Mouse (Mus musculus) midbrain, embryonic 11.5 days (tissue): ENCODE measurements around the gene Pik3ap1. TPM values are rescaled to one million over a fixed set of nuclear protein-coding genes. Genes with fewer than 3 reads are reported as not detected.

Experiments
- ATAC-seq: fragments of 200-750 bp; cut with Nextera tagmentation; 2 replicates; pipeline ENCODE4 v1.8.0; 2017; ENCODE audit warnings: moderate TSS enrichment, moderate library complexity; ENCODE audit not compliant: low FRiP score
- DNase-seq: peaks from one replicate; pipeline ENCODE4 v3.0.0; 2015; ENCODE audit warnings: low spot score; ENCODE audit errors: missing footprints
- H3K27ac ChIP-seq: fragments of 300-500 bp; sonication (generic); 2 replicates; pipeline ENCODE4 v1.5.1; 2014; ENCODE audit warnings: low read depth, low read length
- H3K27me3 ChIP-seq: fragments of 300-500 bp; sonication (generic); 2 replicates; pipeline ENCODE4 v1.6.1; 2014; ENCODE audit warnings: mild to moderate bottlenecking, low read length, moderate library complexity, mixed read lengths; ENCODE audit not compliant: control insufficient read depth, insufficient read depth
- H3K36me3 ChIP-seq: fragments of 300-500 bp; sonication (generic); 2 replicates; pipeline ENCODE4 v1.6.1; 2014; ENCODE audit warnings: mild to moderate bottlenecking, low read length, moderate library complexity, mixed read lengths; ENCODE audit not compliant: control insufficient read depth, insufficient read depth
- H3K4me1 ChIP-seq: fragments of 300-500 bp; sonication (generic); 2 replicates; pipeline ENCODE4 v1.6.1; 2014; ENCODE audit warnings: low read length; ENCODE audit not compliant: control insufficient read depth, insufficient read depth
- H3K4me2 ChIP-seq: fragments of 300-500 bp; sonication (generic); 2 replicates; pipeline ENCODE4 v1.6.1; 2014; ENCODE audit warnings: mild to moderate bottlenecking, moderate library complexity
- H3K4me3 ChIP-seq: fragments of 300-500 bp; sonication (generic); 2 replicates; pipeline ENCODE4 v1.5.1; 2014; ENCODE audit warnings: low read depth, low read length
- H3K9ac ChIP-seq: fragments of 300-500 bp; sonication (generic); 2 replicates; pipeline ENCODE4 v1.6.1; 2014; ENCODE audit warnings: low read length
- H3K9me3 ChIP-seq: fragments of 300-500 bp; sonication (generic); 2 replicates; pipeline ENCODE4 v1.6.1; 2016; ENCODE audit warnings: low read length; ENCODE audit not compliant: control insufficient read depth
- WGBS: fragments of 180-500 bp; shearing (Covaris S2); extraction: QIAGEN DNeasy Blood & Tissue Kit; methylation state at CpG from one replicate; pipeline ENCODE4 v1.1.7; 2014; 5-methylcytosine and 5-hydroxymethylcytosine counted together
- polyA plus RNA-seq: library from polyadenylated mRNA; unstranded; fragments of >200 nt; fragmentation: Nextera tagmentation; extraction: Ambion mirVana; gene quantifications from 2 replicates; pipeline ENCODE4 v1.2.1, GENCODE M21; 2014

The Pik3ap1 gene
- polyA plus RNA-seq, 1 experiment from 2014 or later: 3.4 TPM

DNA sequence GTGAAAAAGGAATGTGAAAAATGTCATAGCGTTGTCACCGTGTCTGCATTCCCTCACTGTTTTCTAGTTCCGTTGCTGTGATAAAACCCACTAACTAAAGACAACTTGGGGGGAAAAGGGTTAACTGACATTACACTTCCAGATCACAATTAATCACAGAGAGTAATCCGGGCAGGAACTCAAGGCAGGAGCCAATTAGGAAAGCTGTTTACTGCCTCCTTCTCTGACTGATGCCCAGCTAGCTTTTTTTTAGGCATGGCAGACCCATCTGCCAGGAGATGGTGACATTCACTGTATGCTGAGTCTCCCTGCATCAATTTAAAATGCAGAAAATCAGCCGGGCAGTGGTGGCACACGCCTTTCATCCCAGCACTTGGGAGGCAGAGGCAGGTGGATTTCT, 4.4 kb upstream of the Pik3ap1 start:
- Histone ChIP-seq H3K27me3 (no peaks in the 10 kb centered on the region; the same call in 1 of the 2 replicates), H3K4me3 (no peak overlapping the region), H3K4me2 (no peak overlapping the region), H3K4me1 (peaks cover 4% of the 10 kb centered on the region; the same call in 1 of the 2 replicates), H3K36me3 (no peaks in the 10 kb centered on the region), H3K27ac (no peak overlapping the region), H3K9me3 (no peaks in the 10 kb centered on the region), H3K9ac (no peak overlapping the region)
- 76% methylated on average over 6 of the region's 6 CpGs for WGBS
- no peak for ATAC-seq
- DNase-seq: no peak

DNA sequence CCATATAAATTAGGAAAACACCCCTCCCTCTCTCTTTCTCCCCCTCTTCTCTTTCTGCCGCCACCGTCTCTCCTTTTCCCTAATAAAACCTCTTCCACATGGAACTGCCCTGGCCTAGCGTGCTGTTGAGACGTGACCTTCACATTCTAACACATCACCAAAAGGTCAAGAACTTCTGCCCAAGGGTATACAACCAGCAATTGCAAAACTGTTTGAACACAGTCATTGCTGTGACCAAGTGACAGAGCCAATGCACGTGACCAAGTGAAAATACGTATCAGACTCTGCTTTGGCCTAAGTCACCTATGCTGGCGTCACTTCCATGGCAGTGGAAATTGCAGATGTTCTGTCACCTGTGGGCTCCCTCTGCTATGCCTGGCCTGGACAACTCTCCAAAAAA, 3.3 kb upstream of the Pik3ap1 start:
- Histone ChIP-seq H3K9ac (no peak overlapping the region), H3K27ac (no peak overlapping the region), H3K4me3 (no peak overlapping the region), H3K27me3 (no peaks in the 10 kb centered on the region; the same call in 1 of the 2 replicates), H3K4me2 (no peak overlapping the region), H3K4me1 (peaks cover 4% of the 10 kb centered on the region; the same call in 1 of the 2 replicates), H3K9me3 (no peaks in the 10 kb centered on the region), H3K36me3 (no peaks in the 10 kb centered on the region)
- WGBS: 92% methylated on average over 7 of the region's 7 CpGs
- no peak for DNase-seq
- no peak for ATAC-seq

DNA sequence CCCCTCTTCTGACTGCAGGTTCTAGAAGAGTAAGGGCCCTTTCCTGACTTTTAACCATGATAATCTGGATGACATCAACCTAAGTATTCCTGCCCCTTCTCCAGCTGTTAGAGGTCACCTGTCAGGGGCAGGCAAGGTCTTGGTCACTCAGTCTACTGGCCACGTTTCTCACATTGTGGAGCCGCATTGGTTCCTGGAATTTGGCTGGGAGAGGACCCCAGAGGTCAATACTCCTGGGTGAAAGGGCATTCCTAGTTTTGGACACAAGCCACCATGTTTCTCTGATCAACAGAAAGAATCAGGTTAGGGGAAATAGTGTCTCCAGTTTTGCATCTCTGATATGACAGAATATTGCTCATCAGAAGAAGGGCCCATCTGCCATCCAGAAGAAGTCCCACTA, 2.4 kb upstream of the Pik3ap1 start:
- Histone ChIP-seq H3K27ac (no peak overlapping the region), H3K4me2 (no peak overlapping the region), H3K36me3 (no peaks in the 10 kb centered on the region), H3K4me1 (peaks cover 4% of the 10 kb centered on the region; the same call in 1 of the 2 replicates), H3K9ac (no peak overlapping the region), H3K4me3 (no peak overlapping the region), H3K9me3 (no peaks in the 10 kb centered on the region), H3K27me3 (no peaks in the 10 kb centered on the region; the same call in 1 of the 2 replicates)
- DNase-seq (no peak), ATAC-seq (no peak)
- 83% methylated on average over 2 of the region's 2 CpGs for WGBS

DNA sequence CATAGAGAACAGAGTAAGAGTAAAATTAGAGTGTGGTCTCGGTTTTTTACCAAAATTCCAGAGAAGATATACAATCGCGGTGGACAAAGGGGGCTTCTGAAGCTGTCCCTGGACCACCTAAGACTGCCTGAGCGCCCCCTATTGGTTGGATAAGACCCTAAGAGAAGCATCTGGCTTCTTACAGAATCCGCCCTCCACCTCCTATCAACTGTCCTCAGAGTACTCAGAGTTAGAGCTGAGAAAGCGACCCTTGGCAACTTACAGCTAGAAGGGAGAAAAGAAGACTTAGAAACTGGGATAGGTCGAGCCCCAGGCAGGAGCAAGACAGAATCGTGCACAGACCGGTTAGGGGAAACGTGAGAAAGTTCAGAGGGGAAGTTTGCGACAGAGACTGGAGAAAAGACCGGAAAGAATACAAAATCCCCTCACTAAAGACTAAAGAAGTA, 473 bp downstream of the Pik3ap1 start:
- Histone ChIP-seq H3K4me2 (peak overlapping the region; percentile 93), H3K4me3 (peak overlapping the region; percentile 44), H3K27me3 (no peaks in the 10 kb centered on the region; the same call in 1 of the 2 replicates), H3K9me3 (no peaks in the 10 kb centered on the region), H3K27ac (no peak overlapping the region), H3K36me3 (no peaks in the 10 kb centered on the region), H3K4me1 (peaks cover 4% of the 10 kb centered on the region; the same call in 1 of the 2 replicates), H3K9ac (peak overlapping the region; percentile 57; the same call in 1 of the 2 replicates)
- peak; percentile 91 for DNase-seq
- ATAC-seq: no peak
- whole genome bisulfite sequencing: 8% methylated on average over 12 of the region's 12 CpGs

DNA sequence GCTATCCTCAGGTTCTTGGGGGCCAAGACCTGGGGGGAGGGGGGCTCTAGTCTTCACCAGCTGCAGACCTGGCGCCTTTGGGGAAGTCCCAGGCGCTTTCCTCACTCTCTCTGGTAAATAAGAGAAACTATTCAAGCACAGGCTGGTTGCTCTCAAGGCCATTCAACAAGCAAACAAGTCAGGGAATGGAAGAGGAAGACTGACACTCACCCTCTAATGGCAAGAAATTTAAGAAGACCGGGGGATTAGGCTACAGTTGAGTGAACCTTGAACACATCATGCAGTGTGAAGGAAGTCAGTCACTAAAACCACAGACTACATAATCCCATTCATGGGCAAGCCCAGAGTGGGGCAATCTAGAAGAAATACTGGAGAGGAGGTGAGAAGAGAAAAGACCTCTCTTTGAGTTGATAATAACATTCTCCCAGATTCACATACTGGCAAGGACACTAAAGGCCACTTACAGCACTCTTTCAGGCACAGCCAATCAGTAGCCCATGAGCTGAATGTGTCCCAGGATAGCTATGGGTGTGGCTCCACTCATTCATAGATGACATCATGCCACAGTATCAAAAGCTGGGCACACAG, 2.4 kb downstream of the Pik3ap1 start:
- Histone ChIP-seq H3K9ac (no peak overlapping the region), H3K4me2 (no peak overlapping the region), H3K4me3 (no peak overlapping the region), H3K27me3 (no peaks in the 10 kb centered on the region; the same call in 1 of the 2 replicates), H3K36me3 (no peaks in the 10 kb centered on the region), H3K27ac (no peak overlapping the region), H3K4me1 (peaks cover 4% of the 10 kb centered on the region; the same call in 1 of the 2 replicates), H3K9me3 (no peaks in the 10 kb centered on the region)
- no peak for ATAC-seq
- no peak for DNase-seq
- WGBS: 84% methylated on average over 3 of the region's 3 CpGs

DNA sequence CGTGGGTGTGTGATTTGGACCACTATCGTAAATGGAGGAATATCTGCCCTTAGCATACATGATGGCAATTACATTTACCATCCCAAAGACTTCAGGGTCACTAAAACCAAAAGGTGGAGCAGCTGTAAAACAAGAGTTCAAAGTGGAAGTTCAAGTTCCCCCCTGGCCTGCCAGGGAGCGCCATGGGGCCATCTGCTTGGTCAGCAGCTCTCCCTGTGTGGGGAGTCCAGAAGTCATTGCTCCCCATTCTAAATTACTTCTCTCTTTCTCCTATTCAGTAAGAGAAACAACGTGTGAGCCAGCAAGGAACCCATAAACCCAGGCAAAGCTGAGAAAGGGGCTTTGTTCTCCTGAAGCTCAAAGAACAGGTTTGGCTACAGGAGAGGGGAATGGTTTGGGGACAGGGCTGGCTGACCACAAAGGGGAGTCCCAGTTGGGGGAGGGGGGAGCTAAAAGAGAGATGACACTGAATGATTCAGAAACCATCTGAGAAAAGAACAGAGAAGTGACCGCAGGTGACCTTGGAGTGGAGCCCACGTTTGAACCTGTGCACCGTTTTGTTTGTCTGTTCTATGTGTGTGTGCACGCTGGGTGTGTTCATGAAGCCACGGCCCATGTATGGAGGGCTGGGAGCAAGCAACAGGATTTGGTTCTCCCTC, 3.2 kb downstream of the Pik3ap1 start:
- Histone ChIP-seq H3K9me3 (no peaks in the 10 kb centered on the region), H3K4me1 (peaks cover 4% of the 10 kb centered on the region; the same call in 1 of the 2 replicates), H3K27ac (no peak overlapping the region), H3K4me3 (no peak overlapping the region), H3K27me3 (no peaks in the 10 kb centered on the region; the same call in 1 of the 2 replicates), H3K9ac (no peak overlapping the region), H3K4me2 (no peak overlapping the region), H3K36me3 (no peaks in the 10 kb centered on the region)
- WGBS: 74% methylated on average over 9 of the region's 9 CpGs
- DNase-seq: no peak
- no peak for ATAC-seq

DNA sequence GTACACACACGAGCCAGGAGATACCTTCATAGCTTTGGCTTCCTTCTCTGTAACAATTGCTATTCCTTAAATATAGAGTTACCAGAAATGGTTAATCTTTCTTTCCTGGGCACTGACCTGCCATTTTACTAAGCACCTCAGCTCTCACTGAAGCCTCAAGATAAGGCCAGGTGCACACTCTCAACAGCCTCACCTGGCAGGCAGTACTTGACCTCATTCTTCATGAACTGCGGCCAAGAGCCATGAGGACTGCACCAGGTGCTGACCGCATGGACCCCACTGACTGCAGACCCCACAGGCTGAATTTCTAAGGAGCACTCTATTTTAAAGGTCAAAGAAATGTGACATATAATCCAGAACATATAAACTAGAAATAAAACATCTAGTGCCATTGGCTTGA, 5.7 kb downstream of the Pik3ap1 start:
- 94% methylated on average over 3 of the region's 3 CpGs for WGBS

DNA sequence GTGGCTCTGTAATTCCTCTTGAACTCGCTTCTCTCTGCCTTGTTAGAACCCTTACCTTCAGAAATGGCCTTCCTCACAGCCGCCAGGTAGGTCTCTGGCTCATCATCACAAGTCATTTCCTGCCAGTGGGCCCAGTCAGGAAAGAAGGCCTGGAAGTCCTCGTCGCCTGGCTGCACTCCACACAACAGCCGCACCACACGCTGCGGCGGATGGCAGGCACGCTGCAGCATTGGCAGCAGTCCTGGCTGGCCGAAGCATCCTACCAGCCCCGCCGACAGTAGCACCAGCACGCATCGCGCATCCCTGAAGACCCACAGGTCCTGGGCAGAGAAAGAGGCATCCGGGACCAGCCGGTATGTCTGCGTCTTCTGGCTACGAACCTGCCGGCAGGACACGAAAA, 9.1 kb downstream of the Pik3ap1 start:
- no peak overlapping the region for H3K9ac ChIP-seq
- WGBS: 84% methylated on average over 21 of the region's 21 CpGs
- no peak overlapping the region for H3K4me3 ChIP-seq
- no peak for ATAC-seq
- H3K27me3 ChIP-seq: no peaks in the 10 kb centered on the region
- no peak overlapping the region for H3K27ac ChIP-seq
- H3K9me3 ChIP-seq: no peaks in the 10 kb centered on the region
- no peaks in the 10 kb centered on the region for H3K36me3 ChIP-seq
- no peak for DNase-seq
- H3K4me1 ChIP-seq: no peaks in the 10 kb centered on the region
- H3K4me2 ChIP-seq: no peak overlapping the region

More for the DNA sequence above, 5.7 kb downstream of the Pik3ap1 start:
- H3K27me3 ChIP-seq: no peaks in the 10 kb centered on the region
- no peaks in the 10 kb centered on the region for H3K9me3 ChIP-seq
- no peak overlapping the region for H3K9ac ChIP-seq
- no peak overlapping the region for H3K4me2 ChIP-seq
- no peak overlapping the region for H3K4me3 ChIP-seq
- no peak for DNase-seq
- no peak overlapping the region for H3K27ac ChIP-seq
- H3K36me3 ChIP-seq: no peaks in the 10 kb centered on the region
- no peak for ATAC-seq
- no peaks in the 10 kb centered on the region for H3K4me1 ChIP-seq

DNA sequence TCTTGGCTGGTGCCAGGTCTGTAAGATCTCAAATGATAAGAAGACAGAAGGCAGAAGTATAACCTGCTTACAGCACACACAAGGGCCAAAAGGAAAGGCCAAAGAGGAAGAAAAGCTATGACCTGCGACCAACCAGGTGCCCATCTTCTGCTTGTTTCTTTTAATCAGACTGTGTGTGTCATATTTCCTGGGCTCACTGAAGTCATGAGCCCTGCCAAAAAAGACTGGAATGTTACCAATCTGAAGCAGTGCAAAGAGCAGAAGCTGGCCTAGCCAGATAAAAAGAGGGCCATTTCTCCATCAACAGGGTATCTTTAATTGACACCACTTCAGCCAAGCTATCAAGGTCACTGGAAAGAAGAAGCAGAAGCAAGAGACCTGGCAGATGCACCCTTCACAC, 9.8 kb downstream of the Pik3ap1 start:
- H3K9me3 ChIP-seq: no peaks in the 10 kb centered on the region
- H3K9ac ChIP-seq: no peak overlapping the region
- no peaks in the 10 kb centered on the region for H3K4me1 ChIP-seq
- no peaks in the 10 kb centered on the region for H3K27me3 ChIP-seq
- no peaks in the 10 kb centered on the region for H3K36me3 ChIP-seq
- H3K4me3 ChIP-seq: no peak overlapping the region
- ATAC-seq: no peak
- no peak overlapping the region for H3K4me2 ChIP-seq
- H3K27ac ChIP-seq: no peak overlapping the region
- 85% methylated on average over 1 of the region's 1 CpGs for WGBS
- DNase-seq: no peak
